Mouse (Mus musculus): ENCODE results near the gene Serpinh1.

DNA sequence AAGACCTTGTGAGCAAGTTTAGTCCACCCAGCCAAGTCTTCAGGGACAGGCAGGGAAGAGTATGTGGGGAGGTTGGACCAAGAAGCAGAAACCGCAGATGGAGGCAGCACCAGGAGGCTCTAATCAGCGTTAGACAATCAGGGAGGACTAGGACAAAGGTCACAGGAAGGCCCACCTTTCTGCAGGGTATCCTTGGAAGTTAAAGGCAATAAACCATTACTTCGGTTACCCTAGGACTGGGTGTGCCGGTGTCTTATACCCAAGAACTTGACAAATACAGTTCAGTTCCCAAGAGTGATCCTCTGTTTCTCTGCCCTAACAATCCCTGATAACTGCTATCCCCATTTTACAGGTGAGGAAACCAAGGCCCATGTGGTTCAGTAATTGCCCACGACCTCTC lies 23.0 kb downstream of the Serpinh1 start:
- TF ChIP-seq POLR2A (IDR thresholded peaks at IDR 0.05; ENCODE audit: extremely low read depth, insufficient read depth, low read length) (no peak), CTCF (IDR thresholded peaks at IDR 0.05; ENCODE audit: extremely low read depth, insufficient read depth, low read length) (no peak)

Data from cortical plate, adult 2 months (tissue).